Mouse (Mus musculus) bone marrow macrophage, adult 2 months (primary cell): ENCODE results near the gene Tmem63b. TPM values are rescaled to one million over a fixed set of nuclear protein-coding genes. Genes with fewer than 3 reads are reported as not detected.

ENCODE experiments used
- H3K27ac ChIP-seq: 2 replicates; pipeline ENCODE4 v1.5.1; 2012; ENCODE audit warnings: low read depth, low read length; ENCODE audit not compliant: insufficient read depth
- H3K4me1 ChIP-seq: 2 replicates; pipeline ENCODE4 v1.6.1; 2012; ENCODE audit warnings: low read length; ENCODE audit not compliant: control insufficient read depth, insufficient read depth
- H3K4me3 ChIP-seq: 2 replicates; pipeline ENCODE4 v1.5.1; 2012; ENCODE audit warnings: mild to moderate bottlenecking, low read length, moderate library complexity; ENCODE audit not compliant: insufficient read depth
- CTCF ChIP-seq: IDR thresholded peaks from 2 replicates; pipeline ENCODE4 v1.5.1; 2012; ENCODE audit warnings: low read depth, mild to moderate bottlenecking, low read length, moderate library complexity
- POLR2A ChIP-seq: IDR thresholded peaks from 2 replicates; pipeline ENCODE4 v1.6.1; 2012; ENCODE audit warnings: mild to moderate bottlenecking, low read depth, low read length, borderline replicate concordance
- polyA plus RNA-seq: library from polyadenylated mRNA; stranded (reverse); fragments of >200 nt; gene quantifications from 2 replicates; pipeline ENCODE4 v1.2.4, GENCODE M21; 2012; ENCODE audit not compliant: missing spikeins, insufficient read depth, insufficient read length

Tmem63b gene
- polyA plus RNA-seq, 1 experiment = 21.2 TPM

DNA sequence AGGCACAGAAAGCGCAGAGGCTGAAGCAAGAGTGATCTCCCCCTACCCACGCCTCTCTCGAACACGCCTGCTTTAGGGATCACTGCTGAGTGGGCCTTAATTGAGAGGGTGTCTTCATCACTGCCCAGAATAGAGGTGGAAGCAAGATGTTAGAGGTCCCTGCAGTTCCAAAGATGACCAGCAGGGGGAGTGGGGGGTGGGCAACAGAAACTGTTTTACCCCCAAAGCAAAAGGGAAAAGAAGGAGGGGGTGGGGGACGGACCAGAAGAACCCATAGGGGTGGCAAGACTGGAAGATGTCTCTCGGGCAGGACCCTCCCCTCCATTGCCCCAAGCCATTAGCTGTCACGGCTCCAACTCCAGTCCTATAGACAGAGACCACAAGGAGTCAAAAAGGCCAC lies 8.6 kb downstream of the Tmem63b start:
- Histone ChIP-seq H3K4me1 (peaks cover 6% of the 10 kb centered on the region; the same call in 1 of the 2 replicates), H3K27ac (no peak overlapping the region), H3K4me3 (no peak overlapping the region)
- TF ChIP-seq CTCF = peak; percentile 75
- TF ChIP-seq POLR2A = no peak

DNA sequence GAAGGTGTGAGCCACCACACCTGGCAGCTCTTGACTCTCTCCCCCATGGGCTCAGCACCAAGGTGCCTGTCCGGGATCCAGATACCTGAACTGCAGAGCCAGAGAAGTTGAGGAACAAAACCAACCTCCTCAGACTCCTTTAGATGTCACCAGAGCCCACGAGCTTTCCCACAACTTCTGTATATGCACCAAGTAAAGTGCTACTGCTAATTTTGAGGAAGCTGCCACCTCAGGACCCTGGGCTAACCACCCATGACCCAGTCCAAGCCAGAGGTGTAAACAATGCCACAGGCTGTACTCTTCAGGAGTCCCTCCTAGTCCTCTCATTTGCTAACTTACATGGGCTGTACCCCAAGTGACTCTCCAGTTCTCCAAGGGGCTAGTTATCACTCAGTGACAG lies 14.1 kb downstream of the Tmem63b start:
- 0 out of 2 replicates have a peak, but pooled peaks cover 2% of the 10 kb centered on the region for H3K4me1 ChIP-seq
- H3K4me3 ChIP-seq = no peak overlapping the region
- H3K27ac ChIP-seq = no peak overlapping the region
- TF ChIP-seq CTCF (no peak), POLR2A (no peak)

DNA sequence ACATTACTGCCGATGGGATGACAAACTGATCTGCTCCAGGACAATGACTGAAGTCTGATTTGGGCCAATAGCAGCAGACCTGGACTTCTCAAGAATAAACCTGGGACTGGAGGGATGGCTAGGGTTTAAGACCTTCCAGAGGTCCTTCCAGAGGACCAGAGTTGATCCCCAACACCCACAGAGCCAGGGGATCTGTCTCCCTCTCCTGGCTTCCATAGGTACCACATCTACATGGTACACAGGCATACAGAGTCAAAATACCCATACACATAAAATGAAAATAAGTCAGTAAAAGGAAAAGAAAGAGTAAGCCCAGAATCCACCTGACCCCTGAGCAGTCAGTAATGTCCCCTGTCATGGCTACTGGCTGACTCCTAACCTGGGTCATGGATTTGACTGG lies 14.9 kb downstream of the Tmem63b start:
- H3K4me1 ChIP-seq = 0 out of 2 replicates have a peak, but pooled peaks cover 2% of the 10 kb centered on the region
- no peak for TF ChIP-seq POLR2A
- TF ChIP-seq CTCF = no peak
- H3K27ac ChIP-seq = no peak overlapping the region
- H3K4me3 ChIP-seq = no peak overlapping the region

DNA sequence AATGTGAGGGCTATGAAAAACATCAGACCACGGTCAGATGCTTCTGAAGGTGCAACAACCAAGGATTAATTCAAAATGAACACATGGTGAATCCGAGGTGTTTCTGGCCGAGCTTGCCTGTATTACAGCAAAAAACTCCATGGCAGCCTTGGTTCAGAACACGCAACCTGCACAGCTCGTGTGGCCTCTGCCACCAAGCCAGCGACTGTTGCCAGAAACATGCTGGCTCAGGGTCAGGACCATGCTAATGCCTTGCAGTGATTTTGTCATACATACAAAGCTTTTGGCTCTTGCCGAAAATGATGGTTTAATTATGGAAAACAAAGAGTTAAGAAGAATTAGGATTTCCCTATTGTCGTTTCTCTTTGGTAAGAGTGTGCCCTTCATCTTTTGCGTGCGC lies 18.7 kb downstream of the Tmem63b start:
- Histone ChIP-seq H3K4me1 (no peaks in the 10 kb centered on the region), H3K4me3 (no peak overlapping the region), H3K27ac (no peak overlapping the region)
- TF ChIP-seq CTCF (no peak), POLR2A (no peak)

DNA sequence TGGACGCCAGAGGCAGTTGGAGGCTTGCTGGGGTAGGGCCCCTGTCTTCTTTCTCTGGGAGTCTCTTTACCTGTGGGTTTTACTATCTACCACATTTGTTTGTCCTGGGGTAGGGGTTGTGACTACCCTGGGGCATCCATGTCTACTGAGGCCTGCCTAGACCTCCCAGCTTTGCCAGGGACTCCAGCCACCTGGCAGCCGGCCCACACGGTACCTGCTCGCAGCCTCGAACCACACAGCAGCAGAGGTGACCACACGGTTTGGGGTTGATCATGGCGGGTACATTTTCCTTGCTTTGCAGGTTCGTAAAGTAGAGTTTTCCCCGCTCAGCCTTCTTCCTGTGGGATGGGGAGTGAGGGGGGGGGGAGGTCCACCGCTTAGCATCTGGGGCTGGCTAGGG lies 19.2 kb downstream of the Tmem63b start:
- Histone ChIP-seq H3K4me1 (no peaks in the 10 kb centered on the region), H3K27ac (no peak overlapping the region), H3K4me3 (no peak overlapping the region)
- TF ChIP-seq CTCF (no peak), POLR2A (no peak)

DNA sequence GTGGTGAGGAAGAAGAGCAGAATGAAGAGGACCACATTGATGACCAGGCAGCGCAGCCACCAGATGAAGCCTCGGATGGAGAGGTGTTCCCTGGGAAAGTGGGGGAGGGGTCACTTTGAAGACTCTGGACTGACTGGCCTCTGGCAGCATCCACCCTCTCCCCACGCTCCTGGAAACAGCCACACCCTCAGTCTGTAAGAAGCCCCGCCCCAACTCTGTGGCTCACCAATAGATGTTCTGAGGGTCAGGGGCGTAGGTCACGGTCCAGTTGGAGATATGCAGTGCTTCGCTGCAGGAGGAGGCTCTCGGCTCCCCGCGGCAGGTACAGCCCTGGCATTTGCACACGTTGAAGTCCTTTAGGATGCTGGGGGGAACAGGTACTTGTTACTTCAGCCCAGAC lies 20.6 kb downstream of the Tmem63b start:
- Histone ChIP-seq H3K4me1 (no peaks in the 10 kb centered on the region), H3K27ac (no peak overlapping the region), H3K4me3 (no peak overlapping the region)
- no peak for TF ChIP-seq POLR2A
- no peak for TF ChIP-seq CTCF

DNA sequence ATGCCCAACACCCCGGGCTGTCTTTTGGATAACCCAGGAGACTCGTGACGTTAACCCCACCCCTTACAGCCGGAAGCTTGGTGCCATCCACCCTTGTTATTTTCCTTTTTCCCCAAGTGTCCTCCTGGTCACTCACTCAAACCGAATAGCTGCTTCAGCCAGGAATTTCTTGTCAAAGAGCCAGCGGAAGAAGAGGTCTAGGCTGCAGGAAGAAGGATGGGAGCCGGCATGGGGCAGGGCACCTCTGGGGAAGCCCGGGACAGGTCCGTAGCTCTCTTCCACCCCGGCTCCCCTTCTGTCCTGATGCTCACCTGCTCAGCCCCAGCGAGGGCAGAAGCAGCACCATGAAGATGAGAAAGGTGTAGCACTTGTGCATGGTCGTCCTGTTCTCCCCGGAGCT lies 22.1 kb downstream of the Tmem63b start:
- TF ChIP-seq CTCF (no peak), POLR2A (no peak)
- Histone ChIP-seq H3K4me3 (no peak overlapping the region), H3K4me1 (no peaks in the 10 kb centered on the region), H3K27ac (no peak overlapping the region)

DNA sequence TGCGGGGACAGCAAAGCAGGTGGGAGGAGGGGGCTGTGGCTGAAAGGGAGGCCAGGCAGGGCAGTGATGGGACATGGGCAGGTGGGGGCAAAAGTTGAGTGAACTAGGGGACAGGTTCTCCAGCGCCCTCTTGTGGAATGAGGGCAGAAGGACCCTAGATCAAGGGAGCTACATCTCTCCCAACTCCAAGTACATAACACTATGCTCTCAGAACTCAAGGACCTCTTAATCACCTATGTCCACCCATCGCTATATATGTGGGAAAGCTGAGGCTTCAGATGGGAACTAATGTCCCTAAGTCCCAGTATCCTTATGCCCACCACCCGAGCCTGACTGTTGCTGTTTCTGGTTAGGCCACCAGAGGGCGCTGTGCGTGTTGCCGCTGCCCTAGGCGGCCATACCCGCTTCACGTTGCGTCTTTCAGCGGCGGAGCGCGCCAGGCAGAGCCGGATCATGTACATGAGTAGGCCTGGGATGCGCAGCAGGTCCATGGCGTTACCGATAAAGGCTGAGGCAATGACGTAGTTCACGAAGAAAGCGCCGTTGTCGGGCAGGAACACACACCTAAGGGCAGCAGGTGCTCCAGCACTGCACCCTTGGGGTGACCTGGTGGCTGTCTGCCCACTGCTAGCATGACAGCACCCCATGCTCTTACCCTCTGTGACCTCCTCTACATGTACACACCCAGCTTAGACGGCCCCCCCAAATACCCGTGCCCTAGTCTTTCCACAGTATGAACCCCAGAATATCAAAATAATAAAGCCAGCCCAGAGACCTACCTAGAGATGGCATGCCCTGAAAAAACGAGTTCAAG lies 23.4 kb downstream of the Tmem63b start:
- Histone ChIP-seq H3K4me3 (no peak overlapping the region), H3K27ac (no peak overlapping the region), H3K4me1 (no peaks in the 10 kb centered on the region)
- TF ChIP-seq CTCF = peak; percentile 100
- TF ChIP-seq POLR2A = no peak

DNA sequence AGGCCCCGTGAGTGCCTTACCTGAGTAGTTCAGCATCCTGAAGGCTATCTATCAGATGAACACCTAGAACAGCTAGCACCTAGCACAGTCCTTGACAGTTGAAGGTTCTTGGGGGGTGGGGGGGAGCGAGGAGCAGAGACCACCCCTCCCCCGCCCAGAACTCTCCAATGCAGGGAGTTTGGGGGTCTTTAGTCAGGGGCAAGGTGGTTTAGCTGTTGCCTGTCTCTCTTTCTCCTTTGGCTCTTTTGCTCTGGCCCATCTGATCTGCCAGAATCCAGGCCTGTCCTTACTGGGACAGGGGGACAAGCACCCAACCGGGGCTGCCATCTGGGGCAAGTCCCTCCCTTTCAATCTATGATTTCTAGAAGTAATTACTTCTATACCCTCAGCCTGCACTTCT lies 27.5 kb downstream of the Tmem63b start, which contains the start of gene Capn11:
Gene Capn11, minus strand, starts transcription at position 101 of the 400 bp plus-strand sequence.
- no peak for TF ChIP-seq CTCF
- TF ChIP-seq POLR2A = no peak
- no peak within 1 kb of the TSS for H3K27ac ChIP-seq

DNA sequence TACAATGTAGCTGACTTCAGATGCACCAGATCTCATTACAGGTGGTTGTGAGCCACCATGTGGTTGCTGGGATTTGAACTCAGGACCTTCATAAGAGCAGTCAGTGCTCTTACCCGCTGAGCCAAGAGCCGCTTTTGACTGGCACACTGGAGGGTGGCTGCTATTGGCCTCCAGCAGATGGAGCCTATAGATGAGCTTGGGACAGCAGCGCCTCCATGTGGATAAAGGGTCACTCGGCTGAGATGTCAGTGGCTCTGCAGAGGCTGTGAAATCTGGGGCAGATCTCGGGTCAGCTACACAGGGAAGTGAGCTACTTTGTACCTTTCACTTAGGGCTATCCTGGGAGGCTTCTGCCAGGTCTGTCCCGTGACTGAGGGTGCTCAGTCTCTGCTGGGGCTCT lies 30.9 kb downstream of the Tmem63b start:
- Histone ChIP-seq H3K4me1 (no peaks in the 10 kb centered on the region), H3K27ac (no peak overlapping the region), H3K4me3 (no peak overlapping the region)
- TF ChIP-seq POLR2A (no peak), CTCF (no peak)

More for the DNA sequence above, 27.5 kb downstream of the Tmem63b start, which contains the start of gene Capn11:
- Histone ChIP-seq H3K4me1 (no peaks in the 10 kb centered on the region), H3K4me3 (no peak within 1 kb of the TSS)
